Mouse (Mus musculus) C2C12 (cell line): ENCODE data around the gene Rnf4. TPM values are rescaled to one million over a fixed set of nuclear protein-coding genes. Genes with fewer than 3 reads are reported as not detected.

Experiments
- H3K27me3 ChIP-seq: one replicate; pipeline ENCODE4 v1.6.1; 2011; ENCODE audit not compliant: control insufficient read depth, insufficient read depth, insufficient read length
- H3K36me3 ChIP-seq: one replicate; pipeline ENCODE4 v1.6.1; 2011; ENCODE audit not compliant: control insufficient read depth, insufficient read depth
- H3K4me3 ChIP-seq: one replicate; pipeline ENCODE4 v1.5.1; 2011; ENCODE audit warnings: mild to moderate bottlenecking, control low read depth; ENCODE audit not compliant: poor library complexity, insufficient read depth, severe bottlenecking
- H3K79me2 ChIP-seq: one replicate; pipeline ENCODE4 v1.6.1; 2011; ENCODE audit not compliant: control insufficient read depth, insufficient read depth
- H3K79me3 ChIP-seq: one replicate; pipeline ENCODE4 v1.6.1; 2011; ENCODE audit warnings: low read depth, control low read depth
- H3ac ChIP-seq: one replicate; pipeline ENCODE3; 2011; ENCODE audit warnings: low read depth; ENCODE audit not compliant: control insufficient read depth, insufficient read length
- CEBPB ChIP-seq: IDR thresholded peaks from one replicate; pipeline ENCODE4 v1.6.1; 2011; ENCODE audit warnings: low read depth, mild to moderate bottlenecking, control low read depth, moderate library complexity
- CTCF ChIP-seq: IDR thresholded peaks from one replicate; pipeline ENCODE4 v1.5.1; 2011; ENCODE audit not compliant: control insufficient read depth, insufficient read depth, insufficient read length
- FOSL1 ChIP-seq: IDR thresholded peaks from one replicate; pipeline ENCODE4 v1.8.0; 2011; ENCODE audit warnings: mild to moderate bottlenecking, low read length; ENCODE audit not compliant: poor library complexity, insufficient read depth, severe bottlenecking
- MAX ChIP-seq: IDR thresholded peaks from one replicate; pipeline ENCODE4 v1.6.1; 2011; ENCODE audit warnings: mild to moderate bottlenecking, control low read depth
- MYOD1 ChIP-seq: IDR thresholded peaks from one replicate; pipeline ENCODE4 v1.6.1; 2011; ENCODE audit warnings: low read depth; ENCODE audit not compliant: control insufficient read depth, insufficient read length
- MYOG ChIP-seq: IDR thresholded peaks from one replicate; pipeline ENCODE4 v1.6.1; 2011; ENCODE audit not compliant: control insufficient read depth, insufficient read length; ENCODE audit errors: extremely low read depth
- USF1 ChIP-seq: IDR thresholded peaks from one replicate; pipeline ENCODE4 v1.6.1; 2011; ENCODE audit warnings: low read depth, mild to moderate bottlenecking, control low read depth, moderate library complexity
- polyA plus RNA-seq: library from polyadenylated mRNA; unstranded; fragments of >200 nt; fragmentation: generic; extraction: Trizol; gene quantifications from one replicate; pipeline ENCODE4 v1.2.1, GENCODE M21; 2012; ENCODE audit warnings: missing spikeins

Rnf4 gene
- polyA plus RNA-seq, 1 experiment: 67.1 TPM

GRCm38 (mm10) chr5:34293363-34293762 is 42.7 kb upstream of the Rnf4 start:
- TF ChIP-seq MAX: no peak
- TF ChIP-seq USF1: no peak
- Histone ChIP-seq H3ac (no peak overlapping the region), H3K27me3 (peaks cover 52% of the 10 kb centered on the region), H3K36me3 (no peaks in the 10 kb centered on the region), H3K4me3 (no peak overlapping the region), H3K79me2 (no peaks in the 10 kb centered on the region), H3K79me3 (no peaks in the 10 kb centered on the region)

- Histone ChIP-seq H3ac (no peak overlapping the region), H3K4me3 (no peak overlapping the region), H3K79me3 (no peaks in the 10 kb centered on the region), H3K79me2 (no peaks in the 10 kb centered on the region), H3K36me3 (no peaks in the 10 kb centered on the region), H3K27me3 (peaks cover 56% of the 10 kb centered on the region)
- TF ChIP-seq USF1 (no peak), MYOG (no peak), CEBPB (no peak), CTCF (no peak)
Observed at GRCm38 (mm10) chr5:34294696-34295095, 41.4 kb upstream of the Rnf4 start.

GRCm38 (mm10) chr5:34295141-34295540 is 40.9 kb upstream of the Rnf4 start:
- H3K27me3 ChIP-seq: peaks cover 58% of the 10 kb centered on the region
- H3ac ChIP-seq: no peak overlapping the region
- H3K79me3 ChIP-seq: no peaks in the 10 kb centered on the region
- no peaks in the 10 kb centered on the region for H3K36me3 ChIP-seq
- H3K4me3 ChIP-seq: no peak overlapping the region
- no peaks in the 10 kb centered on the region for H3K79me2 ChIP-seq
- TF ChIP-seq USF1: no peak
- no peak for TF ChIP-seq MYOG
- no peak for TF ChIP-seq MYOD1
- TF ChIP-seq FOSL1: no peak
- TF ChIP-seq CTCF: no peak
- TF ChIP-seq MAX: no peak
- no peak for TF ChIP-seq CEBPB

- peaks cover 72% of the 10 kb centered on the region for H3K27me3 ChIP-seq
- no peaks in the 10 kb centered on the region for H3K79me2 ChIP-seq
- TF ChIP-seq FOSL1: no peak
- no peak for TF ChIP-seq USF1
- no peak for TF ChIP-seq CTCF
- TF ChIP-seq MYOD1: no peak
- no peak for TF ChIP-seq CEBPB
- no peak for TF ChIP-seq MYOG
- H3K79me3 ChIP-seq: no peaks in the 10 kb centered on the region
- no peak overlapping the region for H3ac ChIP-seq
- H3K36me3 ChIP-seq: no peaks in the 10 kb centered on the region
- H3K4me3 ChIP-seq: no peak overlapping the region
Observed at GRCm38 (mm10) chr5:34298061-34298460, 38.0 kb upstream of the Rnf4 start.

GRCm38 (mm10) chr5:34298937-34299535 is 37.1 kb upstream of the Rnf4 start:
- peaks cover 80% of the 10 kb centered on the region for H3K27me3 ChIP-seq
- no peak overlapping the region for H3ac ChIP-seq

GRCm38 (mm10) chr5:34302377-34302776 is 33.7 kb upstream of the Rnf4 start:
- Histone ChIP-seq H3K79me3 (no peaks in the 10 kb centered on the region), H3K27me3 (peaks cover 92% of the 10 kb centered on the region), H3K4me3 (no peak overlapping the region), H3K36me3 (no peaks in the 10 kb centered on the region), H3ac (no peak overlapping the region), H3K79me2 (no peaks in the 10 kb centered on the region)
- no peak for TF ChIP-seq CEBPB
- TF ChIP-seq FOSL1: no peak
- TF ChIP-seq MYOD1: no peak
- no peak for TF ChIP-seq CTCF
- TF ChIP-seq USF1: no peak

More at GRCm38 (mm10) chr5:34298937-34299535, 37.1 kb upstream of the Rnf4 start:
- Histone ChIP-seq H3K36me3 (no peaks in the 10 kb centered on the region), H3K79me3 (no peaks in the 10 kb centered on the region), H3K4me3 (no peak overlapping the region), H3K79me2 (no peaks in the 10 kb centered on the region)
- no peak for TF ChIP-seq MAX
- TF ChIP-seq USF1: no peak
- TF ChIP-seq MYOD1: no peak
- no peak for TF ChIP-seq CEBPB
- no peak for TF ChIP-seq CTCF
- no peak for TF ChIP-seq FOSL1
- TF ChIP-seq MYOG: no peak
